Mouse (Mus musculus) right cerebral cortex, postnatal 36 days (tissue): Measurements from ENCODE around the gene Fxyd3.

ENCODE experiments used
- DNase-seq, 2 experiments: peaks; one replicate each; pipeline ENCODE4 v3.0.0; 2022; ENCODE audit warnings: low spot score in 2 of 2, mixed read lengths in 1 of 2

Gene Fxyd3

GRCm38 (mm10) chr7:31098697-31099611 lies 22.4 kb upstream of the Fxyd3 start:
- no peak for DNase-seq

- DNase-seq: peak; percentile 81 to 83
Measured at GRCm38 (mm10) chr7:31097583-31098248, 21.2 kb upstream of the Fxyd3 start.

- no peak for DNase-seq
Measured at GRCm38 (mm10) chr7:31096892-31097564, 20.5 kb upstream of the Fxyd3 start.

- DNase-seq: no peak
Measured at GRCm38 (mm10) chr7:31094774-31095501, 18.4 kb upstream of the Fxyd3 start.

- DNase-seq: no peak
Measured at GRCm38 (mm10) chr7:31089721-31090120, 13.2 kb upstream of the Fxyd3 start.

- no peak for DNase-seq
Measured at GRCm38 (mm10) chr7:31088206-31088605, 11.7 kb upstream of the Fxyd3 start.

- DNase-seq: no peak
Measured at GRCm38 (mm10) chr7:31087262-31087661, 10.8 kb upstream of the Fxyd3 start.

- no peak for DNase-seq
Measured at GRCm38 (mm10) chr7:31086175-31086755, 9.8 kb upstream of the Fxyd3 start.

- no peak for DNase-seq
Measured at GRCm38 (mm10) chr7:31085171-31085570, 8.7 kb upstream of the Fxyd3 start.

- no peak for DNase-seq
Measured at GRCm38 (mm10) chr7:31084140-31084539, 7.6 kb upstream of the Fxyd3 start.

- DNase-seq: no peak
Measured at GRCm38 (mm10) chr7:31082831-31083588, 6.5 kb upstream of the Fxyd3 start.

GRCm38 (mm10) chr7:31082106-31082505 lies 5.6 kb upstream of the Fxyd3 start:
- DNase-seq: no peak

- no peak for DNase-seq
Measured at GRCm38 (mm10) chr7:31081106-31081505, 4.6 kb upstream of the Fxyd3 start.

GRCm38 (mm10) chr7:31080611-31081010 lies 4.1 kb upstream of the Fxyd3 start:
- no peak for DNase-seq

GRCm38 (mm10) chr7:31079670-31080069 lies 3.2 kb upstream of the Fxyd3 start:
- no peak for DNase-seq

GRCm38 (mm10) chr7:31077885-31078445 lies 1.5 kb upstream of the Fxyd3 start:
- DNase-seq: no peak

GRCm38 (mm10) chr7:31077470-31077869 lies 966 bp upstream of the Fxyd3 start:
- no peak for DNase-seq

GRCm38 (mm10) chr7:31074713-31075069 lies 1.8 kb downstream of the Fxyd3 start:
- DNase-seq: no peak

GRCm38 (mm10) chr7:31074061-31074712 lies 2.3 kb downstream of the Fxyd3 start:
- DNase-seq: no peak

GRCm38 (mm10) chr7:31073546-31073945 lies 3.0 kb downstream of the Fxyd3 start:
- DNase-seq: no peak
